Mouse (Mus musculus): ENCODE results near the gene Olfr669.
"Not testable (repeated sequence)": the region's sequence is repeated elsewhere in the genome, so short reads cannot be mapped to it uniquely, and the experiment has no call there.

The Olfr669 gene

GRCm38 (mm10) chr7:104933940-104934339 lies at the start of gene Olfr669:
Gene Olfr669 (plus strand): TSS chr7:104934240.
- DNase-seq (ENCODE audit: extremely low spot score) = no peak

DNA sequence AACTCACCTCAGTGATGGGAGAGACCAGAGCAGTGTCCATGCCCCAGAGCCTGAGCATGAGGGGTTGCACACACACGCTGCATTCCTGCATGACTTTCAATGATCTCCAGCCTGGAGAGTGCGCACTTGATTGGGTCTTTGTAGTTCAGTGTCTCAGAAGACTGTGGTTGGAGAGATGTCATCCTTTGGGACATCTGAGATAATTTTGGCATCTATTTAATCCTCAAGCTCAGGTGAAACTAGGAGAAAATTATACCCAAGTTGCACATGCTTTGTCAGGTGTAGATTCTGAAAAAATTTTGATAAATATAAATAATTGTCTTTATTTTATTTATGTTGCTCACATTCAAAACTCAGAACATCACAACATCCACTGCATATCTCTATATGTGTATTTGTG lies 38.2 kb upstream of the Olfr669 start, which contains the start of gene Olfr666:
Gene Olfr666, minus strand, starts transcription at position 101 of the 400 bp plus-strand sequence.
- DNase-seq (ENCODE audit: extremely low spot score) = no peak

GRCm38 (mm10) chr7:104921382-104921781 lies 12.7 kb upstream of the Olfr669 start, which contains the start of gene Olfr667:
Gene Olfr667 (minus strand): TSS chr7:104921482.
- DNase-seq (ENCODE audit: extremely low spot score) = no peak

GRCm38 (mm10) chr7:104927957-104928356 lies 6.1 kb upstream of the Olfr669 start, which contains the start of gene Olfr668:
Gene Olfr668 (minus strand): TSS chr7:104928057.
- DNase-seq (ENCODE audit: extremely low spot score) = no peak

GRCm38 (mm10) chr7:104950234-104950633 lies 16.2 kb downstream of the Olfr669 start:
- DNase-seq (ENCODE audit: extremely low spot score) = not testable (repeated sequence)

GRCm38 (mm10) chr7:104962520-104962919 lies 28.5 kb downstream of the Olfr669 start, which contains the start of gene Olfr670:
Gene Olfr670 (minus strand): TSS chr7:104962620.
- no peak for DNase-seq (ENCODE audit: extremely low spot score)

DNA sequence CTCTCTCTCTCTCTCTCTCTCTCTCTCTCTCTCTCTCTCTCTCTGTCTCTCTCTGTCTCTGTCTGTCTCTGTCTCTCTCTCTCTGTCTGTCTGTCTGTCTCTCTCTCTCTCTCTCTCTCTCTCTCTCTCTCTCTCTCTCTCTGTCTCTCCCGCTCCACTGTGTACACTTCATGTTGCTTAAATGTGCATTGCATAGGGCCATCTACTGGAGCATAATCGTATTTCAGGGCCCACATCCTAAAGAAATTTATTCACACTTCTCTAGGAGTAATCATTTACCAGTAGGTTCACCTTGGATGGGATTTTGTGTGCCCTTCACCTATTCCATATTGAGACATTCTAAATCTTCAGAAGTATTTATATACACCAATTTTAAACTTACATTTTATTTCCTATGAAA lies 38.5 kb downstream of the Olfr669 start:
- not testable (repeated sequence) for DNase-seq (ENCODE audit: extremely low spot score)

DNA sequence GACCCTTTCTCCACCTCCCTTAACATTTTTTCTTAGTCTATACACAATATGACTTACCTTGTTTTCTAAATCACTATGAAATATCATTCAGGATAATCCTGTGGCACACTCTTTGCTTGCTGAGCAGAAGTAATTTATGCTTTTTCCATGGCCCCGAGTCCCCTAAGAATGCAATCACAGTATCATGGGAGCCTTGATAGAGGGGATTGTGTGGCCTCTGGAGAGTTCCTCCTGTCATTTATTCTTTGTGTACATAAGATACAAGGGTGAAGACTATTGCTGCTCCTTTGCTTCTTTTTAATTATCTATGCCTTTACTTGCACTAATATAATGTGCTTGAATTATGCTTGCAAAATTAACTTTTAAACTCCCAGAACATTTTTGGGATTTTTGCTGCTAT lies 45.0 kb downstream of the Olfr669 start, which contains the start of gene Olfr671:
Gene Olfr671, minus strand, starts transcription at position 101 of the 400 bp plus-strand sequence.
- no peak for DNase-seq (ENCODE audit: extremely low spot score)

Measured in embryo, embryonic 9.5 days (tissue).